Mouse (Mus musculus): ENCODE measurements around the gene Gm17571. TPM values are rescaled to one million over a fixed set of nuclear protein-coding genes. Genes with fewer than 3 reads are reported as not detected.

Gm17571 gene
- total RNA-seq (2014; fragmentation: Nextera tagmentation): not detected in 2 replicates
- total RNA-seq (2017): not detected in 2 replicates

DNA sequence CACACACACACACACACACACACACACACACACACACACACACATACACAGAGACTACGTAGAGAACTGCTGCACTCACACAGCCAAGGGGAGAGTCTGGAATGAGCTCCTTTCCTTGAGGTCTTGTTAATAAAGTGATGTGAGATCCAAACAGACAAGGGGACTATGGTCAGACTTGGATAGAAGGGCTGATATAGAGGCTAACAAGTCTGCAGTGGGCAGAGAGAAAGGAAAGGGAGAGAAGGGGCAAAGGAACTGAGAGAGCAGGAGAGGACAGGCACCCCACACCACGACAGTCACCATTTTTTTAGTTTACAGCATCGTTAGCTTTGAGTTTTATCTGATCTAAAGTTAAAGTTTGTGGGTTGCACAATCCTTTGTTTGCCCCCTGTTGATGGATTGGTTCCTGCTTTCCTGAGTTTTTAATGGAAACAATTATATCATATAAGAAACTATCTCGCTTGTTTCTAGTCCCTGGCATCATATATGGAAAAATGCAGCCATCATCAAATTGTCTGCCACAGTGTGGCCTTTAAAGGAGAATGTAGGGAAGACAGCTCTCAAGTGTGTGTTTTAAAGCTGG is at the start of gene Gm17571:
Gene Gm17571 (minus strand): TSS at position 51 of the 583 bp plus-strand sequence.
- ATAC-seq (replicated peaks; ENCODE audit: low FRiP score, low TSS enrichment, poor library complexity, severe bottlenecking): no peak

DNA sequence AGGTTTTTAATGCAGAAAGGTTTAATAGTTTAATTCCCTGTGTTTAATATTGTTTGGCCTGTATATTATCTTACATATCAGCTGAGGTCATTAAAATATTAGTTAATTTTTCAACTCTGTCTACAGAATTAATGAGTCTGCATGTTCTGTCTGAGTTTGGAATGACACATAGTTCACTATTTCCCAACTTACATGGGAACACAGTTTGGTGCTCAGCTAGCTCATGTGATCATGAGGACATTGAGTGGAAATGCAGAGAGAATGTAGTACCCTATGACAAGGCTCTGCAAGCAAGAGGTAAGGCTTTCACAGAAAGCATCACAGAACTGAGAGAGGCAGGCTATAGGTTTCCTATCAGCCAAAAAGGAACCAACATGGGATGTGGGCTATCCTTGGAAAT is 49.0 kb upstream of the Gm17571 start:
- ATAC-seq (replicated peaks; ENCODE audit: low FRiP score, low TSS enrichment, poor library complexity, severe bottlenecking): no peak

- ATAC-seq (replicated peaks; ENCODE audit: low FRiP score, low TSS enrichment, poor library complexity, severe bottlenecking): no peak
Observed at GRCm38 (mm10) chr9:13493746-13494145, 47.2 kb upstream of the Gm17571 start.

DNA sequence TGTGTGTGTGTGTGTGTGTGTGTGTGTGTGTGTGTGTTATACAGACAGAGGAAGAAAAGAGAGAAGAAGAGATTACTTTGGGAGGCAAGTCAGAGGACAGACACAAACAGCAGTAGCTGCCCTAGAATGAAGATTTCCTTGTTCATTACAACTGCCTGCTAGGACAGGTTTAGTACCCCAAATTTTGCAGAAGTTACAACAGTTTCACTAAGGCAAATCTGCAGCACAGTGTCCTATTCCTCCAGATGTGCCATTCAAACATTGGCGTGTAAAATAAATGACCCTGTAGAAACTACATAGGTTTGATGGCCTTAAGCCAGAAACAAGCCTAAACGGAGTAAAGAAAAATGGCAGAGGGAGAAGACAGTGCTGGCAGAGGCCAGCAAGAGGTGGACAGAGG is 46.3 kb upstream of the Gm17571 start:
- no peak for ATAC-seq (replicated peaks; ENCODE audit: low FRiP score, low TSS enrichment, poor library complexity, severe bottlenecking)

GRCm38 (mm10) chr9:13491854-13492620 is 45.5 kb upstream of the Gm17571 start:
- ATAC-seq (replicated peaks; ENCODE audit: low FRiP score, low TSS enrichment, poor library complexity, severe bottlenecking): no peak

GRCm38 (mm10) chr9:13491107-13491506 is 44.6 kb upstream of the Gm17571 start:
- ATAC-seq (replicated peaks; ENCODE audit: low FRiP score, low TSS enrichment, poor library complexity, severe bottlenecking): no peak

GRCm38 (mm10) chr9:13485914-13486313 is 39.4 kb upstream of the Gm17571 start:
- no peak for ATAC-seq (replicated peaks; ENCODE audit: low FRiP score, low TSS enrichment, poor library complexity, severe bottlenecking)

- no peak for ATAC-seq (replicated peaks; ENCODE audit: low FRiP score, low TSS enrichment, poor library complexity, severe bottlenecking)
Observed at GRCm38 (mm10) chr9:13484267-13485240, 38.0 kb upstream of the Gm17571 start.

DNA sequence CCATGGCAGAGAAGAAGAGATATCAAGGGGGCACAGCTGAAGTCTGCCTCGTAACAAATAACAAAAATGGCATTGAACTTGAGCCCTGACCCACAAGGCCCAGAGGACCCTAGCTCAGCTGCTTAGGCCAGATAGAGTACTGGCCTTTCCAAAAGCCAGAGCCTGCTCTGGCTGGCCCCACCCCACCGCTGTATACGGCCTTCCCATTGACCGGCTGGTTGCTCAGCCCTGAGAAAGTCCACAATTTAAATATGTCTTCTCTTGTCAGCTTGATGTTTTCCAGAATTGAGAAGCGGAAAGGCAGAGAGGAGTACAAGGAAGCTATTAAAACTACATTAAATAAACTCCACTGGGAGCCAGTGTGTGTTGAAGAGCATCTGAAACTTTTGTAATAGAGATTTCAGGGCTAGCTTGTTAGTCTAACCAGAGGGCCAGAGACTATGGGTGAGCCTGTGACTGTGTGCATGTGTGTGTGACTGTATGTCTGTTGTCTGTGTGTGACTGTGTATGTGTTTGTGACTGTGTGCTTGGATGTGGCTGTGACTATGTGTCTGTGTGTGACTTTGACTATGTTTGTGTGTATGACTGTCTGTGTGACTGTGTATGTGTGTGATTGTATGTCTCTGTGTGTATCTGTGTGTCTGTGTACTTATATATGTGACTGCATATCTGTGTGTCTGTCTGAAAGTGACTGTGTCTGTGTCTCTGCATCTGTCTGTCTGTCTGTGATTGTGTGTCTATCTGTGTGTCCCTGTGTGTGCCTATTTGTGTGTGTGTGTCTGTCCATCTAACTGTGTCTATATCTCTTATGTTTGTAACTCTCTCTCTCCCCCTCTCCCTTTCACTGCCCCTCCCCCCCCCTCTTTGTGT is 36.9 kb upstream of the Gm17571 start:
- ATAC-seq (replicated peaks; ENCODE audit: low FRiP score, low TSS enrichment, poor library complexity, severe bottlenecking): no peak

GRCm38 (mm10) chr9:13479275-13479674 is 32.7 kb upstream of the Gm17571 start:
- ATAC-seq (replicated peaks; ENCODE audit: low FRiP score, low TSS enrichment, poor library complexity, severe bottlenecking): no peak

GRCm38 (mm10) chr9:13474951-13475350 is 28.4 kb upstream of the Gm17571 start:
- ATAC-seq (replicated peaks; ENCODE audit: low FRiP score, low TSS enrichment, poor library complexity, severe bottlenecking): no peak

GRCm38 (mm10) chr9:13470013-13470412 is 23.5 kb upstream of the Gm17571 start:
- ATAC-seq (replicated peaks; ENCODE audit: low FRiP score, low TSS enrichment, poor library complexity, severe bottlenecking): no peak

- ATAC-seq (replicated peaks; ENCODE audit: low FRiP score, low TSS enrichment, poor library complexity, severe bottlenecking): no peak
Observed at GRCm38 (mm10) chr9:13468778-13469177, 22.2 kb upstream of the Gm17571 start.

DNA sequence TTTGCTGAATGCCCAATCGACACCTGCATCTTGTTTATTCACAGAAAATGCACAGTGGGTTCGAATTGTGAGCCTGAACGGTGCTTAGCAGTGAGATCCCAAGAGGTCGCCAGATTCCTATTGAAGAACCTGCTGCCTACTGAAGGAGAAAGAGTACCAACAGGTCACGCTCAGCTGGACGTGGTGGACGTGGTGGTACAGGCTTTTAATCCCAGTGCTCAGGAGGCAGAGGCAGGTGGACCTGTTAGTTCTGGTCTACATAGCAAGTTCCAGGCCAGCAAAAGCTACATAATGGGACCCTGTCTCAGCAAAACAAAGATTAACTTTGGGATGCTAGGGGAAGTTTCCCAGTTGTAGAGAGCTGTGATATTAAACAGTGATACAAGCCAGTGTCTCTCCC is 21.2 kb upstream of the Gm17571 start:
- ATAC-seq (replicated peaks; ENCODE audit: low FRiP score, low TSS enrichment, poor library complexity, severe bottlenecking): no peak

DNA sequence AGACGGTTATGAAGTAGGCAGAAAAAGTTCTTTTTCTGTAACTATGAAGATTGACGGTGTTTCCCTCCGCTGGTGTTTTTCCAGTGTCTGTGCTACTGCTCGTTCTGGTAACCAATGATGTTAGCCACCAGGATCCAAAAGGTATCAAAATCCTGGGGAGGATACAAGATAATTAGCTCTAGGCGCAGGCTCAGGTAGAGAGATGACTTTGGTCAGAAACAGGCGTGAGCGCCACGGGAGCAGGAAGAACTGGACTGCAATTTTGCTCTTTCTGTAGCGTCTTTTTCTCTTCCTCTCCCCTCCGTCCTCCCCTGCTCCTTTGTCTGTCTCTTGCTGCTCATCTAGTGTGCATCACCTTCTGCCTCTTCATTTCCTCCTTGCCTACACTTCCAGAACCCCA is 20.3 kb upstream of the Gm17571 start:
- no peak for ATAC-seq (replicated peaks; ENCODE audit: low FRiP score, low TSS enrichment, poor library complexity, severe bottlenecking)

- ATAC-seq (replicated peaks; ENCODE audit: low FRiP score, low TSS enrichment, poor library complexity, severe bottlenecking): peak; percentile 53; the same call in 1 of the 2 replicates
Observed at GRCm38 (mm10) chr9:13466351-13466750, 19.8 kb upstream of the Gm17571 start.

- no peak for ATAC-seq (replicated peaks; ENCODE audit: low FRiP score, low TSS enrichment, poor library complexity, severe bottlenecking)
Observed at GRCm38 (mm10) chr9:13465358-13466020, 18.9 kb upstream of the Gm17571 start.

DNA sequence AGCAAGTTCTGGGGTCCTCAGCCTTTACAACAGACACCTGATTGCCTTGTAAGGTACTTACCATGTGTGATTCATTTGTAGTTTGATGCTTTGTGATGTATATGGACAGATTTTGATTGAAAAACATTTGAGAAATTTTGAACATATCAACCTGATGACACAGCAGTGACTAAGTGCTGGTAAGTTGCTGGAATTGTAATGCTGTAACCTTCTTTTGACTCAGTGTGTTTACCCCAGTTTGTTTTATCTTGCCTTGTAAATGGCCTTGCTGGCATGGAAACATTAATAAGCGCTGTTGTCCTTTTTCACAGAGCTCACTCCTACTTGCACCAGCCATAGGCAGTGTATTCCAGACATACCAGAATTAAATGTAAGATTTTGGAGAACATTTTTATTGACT is 14.4 kb upstream of the Gm17571 start:
- ATAC-seq (replicated peaks; ENCODE audit: low FRiP score, low TSS enrichment, poor library complexity, severe bottlenecking): no peak

DNA sequence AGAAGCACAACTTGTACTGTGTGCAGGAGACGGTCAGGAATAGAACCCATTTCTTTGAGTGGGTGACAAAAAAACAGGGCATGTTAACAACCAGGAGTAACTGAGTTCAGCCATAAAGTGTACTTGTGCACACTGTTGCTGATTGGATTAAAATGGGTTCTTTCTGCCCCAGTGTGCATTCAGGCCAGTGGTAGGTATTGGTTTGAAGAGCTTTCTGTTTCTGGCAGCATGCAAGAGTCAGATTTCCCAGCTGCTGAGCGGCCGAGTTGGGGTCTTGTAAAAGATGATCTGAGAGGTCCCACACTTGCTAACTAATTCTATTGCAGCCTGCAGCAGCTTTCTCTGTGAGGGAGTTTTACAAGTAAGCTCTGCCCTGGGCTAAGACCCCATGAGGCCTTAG is 13.5 kb upstream of the Gm17571 start:
- ATAC-seq (replicated peaks; ENCODE audit: low FRiP score, low TSS enrichment, poor library complexity, severe bottlenecking): no peak

All from megakaryocyte-erythroid progenitor cell, adult 5-6 weeks (primary cell).